Mouse (Mus musculus) activated CD4-positive, CD25-positive, alpha-beta regulatory T cell, adult 4 months (primary cell): Measurements from ENCODE around the gene Gm20431. TPM values are rescaled to one million over a fixed set of nuclear protein-coding genes. Genes with fewer than 3 reads are reported as not detected.

Source experiments
- ATAC-seq: one replicate; pipeline ENCODE4 v1.8.0; 2017
- polyA plus RNA-seq, 2 experiments: library from polyadenylated mRNA; unstranded; fragments of 100-300 nt; shearing (Covaris generic); gene quantifications; one replicate each; pipeline ENCODE4 v1.2.1; 2017

Gm20431 gene
- polyA plus RNA-seq, 2 experiments from 2014 or later = not detected

DNA sequence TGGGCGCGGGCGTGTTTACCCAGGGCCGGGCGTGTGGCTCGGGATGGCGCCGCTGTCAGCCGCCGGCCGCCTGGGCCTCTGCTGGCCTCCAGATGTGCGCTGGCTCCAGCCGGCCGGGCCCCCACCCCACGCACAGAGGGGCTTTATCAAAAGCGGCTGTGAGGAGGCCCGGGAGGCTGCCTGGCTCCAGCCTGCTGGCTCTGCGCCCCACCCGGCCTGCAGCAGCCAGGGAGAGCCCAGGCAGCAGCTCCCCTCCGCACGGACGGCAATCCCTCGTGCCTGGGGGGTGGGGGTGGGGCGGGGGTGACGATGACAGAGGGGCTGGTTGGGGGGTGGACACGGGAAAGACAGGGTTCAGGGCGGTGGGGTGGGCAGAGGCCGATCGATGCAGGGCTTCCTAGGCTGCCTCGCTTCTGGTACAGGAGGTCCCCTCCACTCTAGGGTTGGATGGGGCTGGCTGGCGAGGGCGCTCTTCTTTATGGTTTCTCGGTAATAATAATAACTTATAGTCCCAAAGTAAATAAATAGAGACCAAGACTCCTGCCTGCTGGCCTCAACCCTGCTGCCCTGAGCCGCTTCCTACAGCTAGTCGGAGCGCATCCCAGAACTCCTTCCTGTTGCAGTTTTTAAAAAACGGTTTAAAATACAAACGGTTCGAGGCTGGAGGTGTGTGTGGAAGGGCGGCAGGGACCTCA is 63.7 kb downstream of the Gm20431 start:
- ATAC-seq = no peak

- ATAC-seq = no peak
Measured at GRCm38 (mm10) chr2:167596726-167597491, 64.4 kb downstream of the Gm20431 start.

DNA sequence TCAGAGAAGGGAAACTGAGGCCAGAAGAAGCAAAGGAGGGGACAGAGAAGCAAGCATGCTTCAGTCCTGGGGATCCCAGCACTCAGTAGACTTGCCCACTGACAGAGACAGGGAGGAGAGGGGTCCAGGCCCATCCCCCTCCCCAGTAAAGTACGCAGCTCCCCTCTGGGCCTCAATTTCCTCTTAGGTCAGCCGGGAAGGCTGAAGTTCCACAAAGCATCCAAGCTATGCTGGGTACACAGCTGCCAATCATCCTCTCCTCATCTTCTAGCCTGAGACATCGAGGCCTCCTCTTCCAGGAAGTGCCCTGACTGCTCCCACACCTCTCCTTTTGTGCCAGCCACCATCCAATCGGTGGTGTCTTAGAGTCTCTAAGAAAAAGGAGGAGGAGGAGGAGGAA is 65.0 kb downstream of the Gm20431 start:
- no peak for ATAC-seq

DNA sequence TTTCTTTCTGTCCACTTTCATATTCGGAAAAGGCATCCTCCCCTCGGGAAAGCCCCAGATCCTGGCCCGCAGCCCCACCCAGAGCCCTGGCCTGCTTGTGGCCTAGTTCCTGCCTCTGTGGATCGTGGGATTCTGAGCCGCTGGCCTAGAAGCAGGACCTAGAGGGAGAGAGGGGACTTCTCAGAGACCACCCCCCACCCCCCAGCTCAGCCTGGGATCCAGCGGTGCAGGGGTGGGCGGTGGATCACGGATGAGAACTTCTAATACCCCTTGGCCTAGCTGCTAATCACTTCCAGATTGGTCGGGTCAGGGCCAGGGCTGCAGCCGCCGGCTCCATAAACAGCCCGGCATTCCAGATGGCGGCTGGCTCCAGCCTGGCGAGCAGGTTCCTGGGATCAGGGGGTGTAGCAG is 65.5 kb downstream of the Gm20431 start:
- no peak for ATAC-seq

DNA sequence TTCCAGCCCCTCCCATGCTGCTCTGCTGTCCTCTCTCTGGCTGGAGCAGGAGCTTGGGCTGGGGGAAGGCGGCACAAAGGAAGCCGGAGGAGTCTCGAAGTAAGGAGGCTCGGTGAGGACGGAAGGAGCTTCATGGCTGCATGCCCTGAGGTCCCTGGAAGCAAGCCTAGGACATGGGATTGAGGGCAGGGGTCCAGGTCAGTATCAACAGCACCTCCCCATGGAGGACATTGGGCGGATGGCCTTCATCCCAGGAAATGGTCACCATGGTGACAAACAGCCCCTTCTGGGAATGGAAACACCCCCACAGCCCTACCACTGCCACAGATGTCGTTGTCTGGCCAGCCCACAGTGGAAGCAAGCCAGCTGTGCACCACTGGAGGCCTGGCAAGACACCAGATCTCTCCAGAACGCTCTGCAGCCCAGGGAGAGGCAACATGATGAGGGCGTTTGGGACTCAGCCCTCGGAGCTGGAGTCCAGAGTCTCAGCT is 66.8 kb downstream of the Gm20431 start:
- no peak for ATAC-seq

GRCm38 (mm10) chr2:167593551-167594250 is 67.6 kb downstream of the Gm20431 start:
- no peak for ATAC-seq

DNA sequence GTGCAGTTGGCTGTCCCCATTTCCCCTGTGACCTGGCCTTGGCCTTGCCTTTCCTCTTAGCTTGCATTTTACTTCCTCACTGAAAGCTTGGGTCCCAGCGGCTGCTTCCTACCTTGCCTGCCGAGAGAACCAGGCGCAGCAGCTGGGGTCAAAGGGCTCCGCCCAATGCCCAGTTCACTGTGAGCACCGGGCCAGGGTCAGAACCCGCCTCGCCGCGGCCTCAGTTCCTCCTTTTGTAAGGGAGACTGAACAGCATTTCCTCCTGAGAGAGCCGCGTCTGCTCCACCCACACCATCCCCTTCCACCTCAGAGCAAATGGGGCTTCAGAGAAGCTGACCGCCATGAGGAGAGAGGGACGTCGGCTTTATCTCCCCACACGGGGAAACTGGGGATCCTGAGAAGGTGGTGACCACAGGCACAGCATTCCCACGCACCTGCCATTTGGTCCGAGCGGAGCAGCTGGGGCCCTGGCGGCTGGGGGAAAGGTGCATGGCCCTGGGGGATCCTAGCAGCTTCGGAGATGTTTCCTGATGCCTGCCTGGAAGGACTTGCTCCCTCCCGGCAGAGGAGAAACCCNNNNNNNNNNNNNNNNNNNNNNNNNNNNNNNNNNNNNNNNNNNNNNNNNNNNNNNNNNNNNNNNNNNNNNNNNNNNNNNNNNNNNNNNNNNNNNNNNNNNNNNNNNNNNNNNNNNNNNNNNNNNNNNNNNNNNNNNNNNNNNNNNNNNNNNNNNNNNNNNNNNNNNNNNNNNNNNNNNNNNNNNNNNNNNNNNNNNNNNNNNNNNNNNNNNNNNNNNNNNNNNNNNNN is 72.3 kb downstream of the Gm20431 start:
- peak; percentile 90 for ATAC-seq

DNA sequence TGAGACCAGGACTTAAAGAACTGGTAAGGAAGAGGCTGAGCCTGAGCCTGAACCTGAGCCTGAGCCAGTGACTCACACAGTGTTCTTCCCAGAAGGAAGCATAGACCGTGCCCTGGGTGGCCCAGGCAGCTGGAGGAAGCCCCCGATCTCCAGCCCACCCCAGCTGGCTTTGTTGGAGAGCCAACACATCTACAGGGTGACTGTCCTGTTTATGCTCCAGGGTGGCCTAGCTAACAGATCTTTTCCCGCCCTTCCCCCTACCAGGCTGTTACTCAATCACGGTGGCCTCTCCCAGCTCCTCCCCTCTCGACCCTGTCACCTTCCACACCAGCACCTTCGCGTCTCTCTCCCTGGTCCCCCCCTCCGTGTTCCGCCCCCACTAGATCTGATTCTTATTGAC is 74.3 kb downstream of the Gm20431 start:
- ATAC-seq = no peak

DNA sequence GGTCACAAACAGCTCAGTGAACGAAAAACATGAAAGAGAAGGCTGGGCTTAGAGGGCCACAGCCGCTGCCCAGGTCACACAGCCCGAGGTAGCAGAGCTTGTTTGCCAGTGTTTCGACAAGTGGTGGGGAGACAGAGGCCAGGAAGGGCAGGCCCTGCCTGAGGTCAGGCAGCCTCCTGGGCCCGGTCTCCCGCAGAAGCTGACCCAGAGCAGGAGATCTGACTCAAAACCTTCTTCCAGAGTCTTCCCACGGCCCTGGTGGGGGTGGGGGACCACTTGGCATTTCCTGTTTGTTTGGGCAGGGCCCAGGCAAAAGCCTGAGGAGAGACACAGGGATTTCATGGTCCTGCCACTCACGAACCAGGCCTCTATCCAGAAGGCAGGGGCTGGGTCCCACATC is 75.3 kb downstream of the Gm20431 start:
- no peak for ATAC-seq

GRCm38 (mm10) chr2:167585273-167585672 is 76.0 kb downstream of the Gm20431 start:
- no peak for ATAC-seq

GRCm38 (mm10) chr2:167583161-167583952 is 77.9 kb downstream of the Gm20431 start:
- no peak for ATAC-seq

GRCm38 (mm10) chr2:167578521-167578920 is 82.8 kb downstream of the Gm20431 start:
- no peak for ATAC-seq

DNA sequence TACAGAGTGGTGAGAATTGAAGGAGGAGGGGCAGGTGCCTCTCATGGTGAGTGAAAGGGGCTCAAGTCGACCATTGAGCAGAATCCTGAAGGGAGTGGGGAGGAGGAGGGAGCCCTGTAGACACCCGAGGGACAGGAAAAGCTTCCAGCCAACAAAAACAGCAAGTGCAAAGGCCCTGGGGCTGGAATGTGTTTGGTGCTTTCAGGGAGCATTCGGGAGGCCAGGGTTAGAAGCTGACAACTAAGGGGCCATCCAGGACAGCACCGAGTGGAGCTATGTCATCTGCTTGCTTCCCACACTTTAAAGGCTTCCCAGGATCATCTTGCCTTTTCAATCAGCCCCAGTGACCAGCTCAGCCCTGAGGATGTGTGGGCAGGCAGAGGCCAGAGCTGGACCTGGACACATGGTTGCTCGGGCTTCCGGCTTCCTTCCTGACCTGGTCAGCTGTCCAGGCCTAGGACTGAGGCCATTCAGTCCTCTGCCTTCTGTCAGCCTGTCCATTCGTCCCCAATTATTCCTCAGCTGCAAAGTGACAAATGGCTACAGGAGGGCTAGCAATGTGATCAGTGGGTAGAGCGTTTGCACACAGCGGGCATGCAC is 84.0 kb downstream of the Gm20431 start:
- no peak for ATAC-seq

- ATAC-seq = no peak
Measured at GRCm38 (mm10) chr2:167576121-167576620, 85.1 kb downstream of the Gm20431 start.

GRCm38 (mm10) chr2:167575581-167575980 is 85.7 kb downstream of the Gm20431 start:
- no peak for ATAC-seq

DNA sequence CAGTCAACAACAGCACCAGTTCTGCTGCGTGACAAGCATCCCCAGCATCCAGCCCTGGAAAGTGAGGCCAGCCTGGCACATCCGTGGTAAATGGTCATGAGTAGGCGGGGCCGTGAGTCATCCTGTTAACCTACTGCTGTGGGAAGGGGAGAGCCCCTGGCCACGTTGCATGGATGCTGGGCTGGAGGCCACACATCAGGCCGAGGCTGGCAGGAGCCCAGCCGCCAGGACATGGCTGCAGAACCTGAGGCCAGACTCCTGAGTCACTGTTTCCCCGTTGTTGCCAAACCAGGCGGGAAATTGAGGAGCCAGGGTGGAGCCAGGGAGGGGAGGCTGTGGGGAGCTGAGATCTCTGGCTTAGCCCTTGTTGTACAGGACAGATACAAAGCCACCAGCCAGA is 86.5 kb downstream of the Gm20431 start:
- ATAC-seq = no peak

DNA sequence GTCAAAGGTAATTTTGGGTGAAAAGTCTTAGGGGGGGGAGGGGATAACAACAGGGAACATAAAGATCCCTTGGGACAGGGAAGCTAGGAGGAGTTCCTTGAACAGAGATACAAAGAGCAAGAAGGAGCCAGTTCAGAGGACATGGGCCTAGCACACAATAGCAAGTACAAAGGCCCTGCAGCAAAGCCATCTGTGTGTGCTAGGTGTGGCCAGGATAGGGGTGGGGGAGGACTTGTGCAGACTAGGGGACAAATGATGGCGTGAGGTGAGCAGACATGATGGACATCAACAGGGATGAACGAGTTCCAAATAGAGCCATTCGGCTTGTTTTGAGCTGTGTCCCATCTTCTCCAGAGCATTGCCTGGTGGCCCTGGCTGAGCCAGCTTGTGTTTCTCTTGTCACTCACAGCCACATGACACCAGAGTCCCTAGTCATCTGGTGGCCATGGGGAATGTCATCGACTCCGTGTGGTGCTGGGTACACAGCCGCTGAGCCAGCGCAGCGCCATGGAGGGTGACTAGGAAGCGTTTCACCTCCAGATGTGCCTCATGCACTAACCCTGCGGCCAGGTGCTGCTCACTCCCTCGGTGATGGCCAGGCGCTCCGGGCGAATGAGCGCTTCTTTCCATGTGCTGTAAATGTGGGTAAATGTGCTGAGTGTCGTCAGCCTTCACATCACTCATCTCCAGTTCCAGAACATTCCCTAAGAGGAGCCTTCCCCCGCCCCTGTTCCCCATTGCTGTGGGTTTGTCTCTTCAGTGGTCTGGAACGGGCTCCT is 89.7 kb downstream of the Gm20431 start:
- ATAC-seq = no peak

DNA sequence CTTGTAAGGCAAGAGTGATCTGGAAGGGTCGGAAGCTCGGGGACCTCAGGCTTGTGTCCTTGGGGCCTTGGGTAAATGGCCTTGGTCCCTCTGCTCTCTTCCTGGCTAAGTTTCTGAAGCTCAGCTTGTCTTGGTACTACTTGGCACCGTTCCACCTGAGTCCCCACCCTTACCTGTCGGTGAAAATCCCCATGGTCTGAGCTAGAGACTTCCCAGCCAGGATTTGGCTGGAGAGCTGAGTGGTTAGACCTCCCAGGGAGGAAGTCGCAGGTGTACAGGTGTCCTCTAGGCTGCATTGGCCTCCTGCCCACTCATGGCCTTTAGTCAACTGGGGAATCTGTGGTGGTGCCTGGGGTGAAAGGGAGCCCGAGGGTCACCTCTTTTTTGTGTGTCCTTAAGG is 90.5 kb downstream of the Gm20431 start:
- no peak for ATAC-seq

DNA sequence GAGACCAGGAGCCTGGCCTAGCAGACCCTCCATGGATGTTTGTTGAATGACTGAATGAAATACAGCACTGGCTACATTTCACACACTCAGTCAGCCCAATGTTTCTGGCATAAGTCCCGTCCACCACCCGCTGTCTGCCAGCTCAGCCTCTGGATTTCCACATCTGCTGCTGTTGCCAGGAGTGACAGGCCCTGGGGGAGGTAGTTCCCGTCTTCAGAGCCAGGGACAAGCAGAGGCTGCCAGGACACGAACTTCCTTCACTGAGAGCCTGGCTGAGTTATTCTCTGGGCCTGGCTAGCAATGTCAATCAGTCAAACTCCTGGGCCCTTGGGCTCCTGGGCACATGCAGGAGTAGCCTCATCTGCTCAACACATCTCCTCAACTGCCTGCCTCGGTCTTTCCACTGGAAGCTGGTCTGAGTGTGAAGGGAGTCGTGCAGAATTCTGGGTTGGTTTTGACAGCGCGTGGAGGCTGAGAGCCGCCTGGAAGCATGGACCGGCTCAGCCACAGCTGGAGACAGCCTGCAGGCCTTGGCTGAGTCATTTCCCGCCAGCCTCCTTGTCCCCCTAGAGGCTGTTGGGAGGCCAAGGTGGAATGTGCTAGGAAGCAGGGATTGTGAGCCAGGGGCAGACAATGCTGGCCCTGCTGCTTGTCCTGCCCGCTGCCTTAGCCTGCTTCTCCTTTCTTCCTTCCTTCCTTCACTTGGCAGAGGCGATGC is 91.2 kb downstream of the Gm20431 start:
- ATAC-seq = no peak

- ATAC-seq = no peak
Measured at GRCm38 (mm10) chr2:167568112-167568511, 93.2 kb downstream of the Gm20431 start.
